Mouse (Mus musculus): ENCODE measurements around the gene Zfp775. TPM values are rescaled to one million over a fixed set of nuclear protein-coding genes. Genes with fewer than 3 reads are reported as not detected.

Gene Zfp775
- total RNA-seq, 2 experiments from 2014 or later = 10.4 to 10.7 TPM

GRCm38 (mm10) chr6:48664750-48665149, 62.9 kb downstream of the Zfp775 start:
- intact Hi-C loops (cut with DNase I) = loop anchor here (5.0 kb wide), 1 partner anchor 293 kb away; no protein-coding TSS in a partner anchor
- DNase-seq = no peak

DNA sequence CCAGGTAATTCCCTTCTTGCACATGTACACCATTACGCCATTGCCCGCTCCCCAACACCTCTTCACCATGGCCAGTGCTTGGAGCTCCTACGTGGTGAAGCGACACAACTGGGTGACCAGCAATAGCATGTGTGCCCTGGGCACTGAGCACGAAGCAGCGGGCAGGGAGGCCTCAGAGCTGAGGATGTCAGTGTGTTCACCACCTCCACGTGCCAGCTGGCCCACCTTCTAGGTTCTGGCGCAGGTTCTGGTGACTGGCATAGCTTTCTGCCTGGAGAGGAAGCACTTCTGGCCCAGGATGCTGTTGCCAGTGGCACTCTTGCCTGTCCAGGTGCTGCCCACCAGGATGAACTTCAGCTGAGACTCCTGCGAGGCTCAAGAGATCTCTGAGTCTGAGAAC, 63.6 kb downstream of the Zfp775 start:
- DNase-seq = no peak
- intact Hi-C loops (cut with DNase I) = loop anchor here (5.0 kb wide), 1 partner anchor 292 kb away; no protein-coding TSS in a partner anchor

GRCm38 (mm10) chr6:48666159-48666586, 64.3 kb downstream of the Zfp775 start:
- DNase-seq = no peak
- intact Hi-C loops (cut with DNase I) = loop anchor here (5.0 kb wide), 1 partner anchor 291 kb away; no protein-coding TSS in a partner anchor

- no peak for DNase-seq
- intact Hi-C loops (cut with DNase I) = loop anchor here (5.0 kb wide), 1 partner anchor 289 kb away; no protein-coding TSS in a partner anchor
Measured at GRCm38 (mm10) chr6:48668022-48668421, 66.2 kb downstream of the Zfp775 start.

GRCm38 (mm10) chr6:48669446-48669969, 67.6 kb downstream of the Zfp775 start:
- DNase-seq = no peak
- intact Hi-C loops (cut with DNase I) = loop anchor here (5.0 kb wide), 1 partner anchor 288 kb away; no protein-coding TSS in a partner anchor

Other genes with a start within 250 kb of the Zfp775 start
- gene Krba1, start 206.5 kb upstream of the Zfp775 start, total RNA-seq (2021) = 10 to 100 TPM; 17.7 to 21.5 TPM
- gene Zfp467, start 156.2 kb upstream of the Zfp775 start, total RNA-seq (2021) = 10 to 100 TPM; 10.8 to 15.4 TPM
- under 1 TPM; 0.41 to 0.53 TPM for gene Sspo, start 153.8 kb upstream of the Zfp775 start, total RNA-seq (2021)
- gene Atp6v0e2, start 64.4 kb upstream of the Zfp775 start, total RNA-seq (2021) = 10 to 100 TPM; 18.7 to 20.9 TPM
- gene Lrrc61, start 47.3 kb upstream of the Zfp775 start, total RNA-seq (2021) = 10 to 100 TPM; 16.7 to 26.6 TPM
- 100 to 1,000 TPM in 1 of 2 experiments, 10 to 100 TPM in 1; 70.4 to 101 TPM for gene Rarres2, start 29.3 kb upstream of the Zfp775 start, total RNA-seq (2021)
- gene Gm45021, start 12.5 kb upstream of the Zfp775 start, total RNA-seq (2021) = not detected
- gene Repin1, start 8.2 kb upstream of the Zfp775 start, total RNA-seq (2021) = 10 to 100 TPM; 27.3 to 33.7 TPM
- 1 to 10 TPM in 1 of 2 experiments, not detected in 1; 3.7 TPM for gene Gm44965, start 8.1 kb upstream of the Zfp775 start, total RNA-seq (2021)
- under 1 TPM; 0.33 to 0.38 TPM for gene AI854703, start 24.7 kb downstream of the Zfp775 start, total RNA-seq (2021)
- 1 to 10 TPM; 6.7 to 6.8 TPM for gene Gimap8, start 45.2 kb downstream of the Zfp775 start, total RNA-seq (2021)
- gene Gimap9, start 74.1 kb downstream of the Zfp775 start, total RNA-seq (2021) = 1 to 10 TPM; 4.8 to 5.2 TPM
- 10 to 100 TPM; 23.6 to 30.4 TPM for gene Gimap4, start 82.5 kb downstream of the Zfp775 start, total RNA-seq (2021)
- 10 to 100 TPM; 40.5 to 46.0 TPM for gene Gimap6, start 106.2 kb downstream of the Zfp775 start, total RNA-seq (2021)
- 1 to 10 TPM; 3.1 to 4.7 TPM for gene Gm28053, start 116.5 kb downstream of the Zfp775 start, total RNA-seq (2021)
- under 1 TPM in 1 of 2 experiments, not detected in 1; 0.22 TPM for gene Gimap7, start 116.6 kb downstream of the Zfp775 start, total RNA-seq (2021)
- gene Gimap1, start 137.0 kb downstream of the Zfp775 start, total RNA-seq (2021) = 10 to 100 TPM in 1 of 2 experiments, 1 to 10 TPM in 1; 8.1 to 11.8 TPM
- gene Gimap5, start 144.1 kb downstream of the Zfp775 start, total RNA-seq (2021) = 1 to 10 TPM; 6.0 to 6.6 TPM
- under 1 TPM; 0.51 to 0.53 TPM for gene Gimap3, start 168.8 kb downstream of the Zfp775 start, total RNA-seq (2021)
- gene Tmem176a, start 238.9 kb downstream of the Zfp775 start, total RNA-seq (2021) = 10 to 100 TPM; 19.8 to 20.0 TPM
- gene Tmem176b, start 239.4 kb downstream of the Zfp775 start, total RNA-seq (2021) = 10 to 100 TPM; 53.6 to 55.3 TPM